Mouse (Mus musculus): ENCODE data around the gene Ankrd55. TPM values are rescaled to one million over a fixed set of nuclear protein-coding genes. Genes with fewer than 3 reads are reported as not detected.

Gene Ankrd55
- polyA plus RNA-seq, 1 experiment, result not detected

- H3K36me3 ChIP-seq (ENCODE audit: control insufficient read depth, insufficient read depth, low read length, poor library complexity, severe bottlenecking), result no peaks in the 10 kb centered on the region
- no peaks in the 10 kb centered on the region for H3K4me1 ChIP-seq (ENCODE audit: control insufficient read depth, insufficient read depth, low read length)
- H3K9me3 ChIP-seq (replicated peaks; ENCODE audit: control insufficient read depth, insufficient read depth, low read length, poor library complexity, severe bottlenecking), result no peaks in the 10 kb centered on the region
- TF ChIP-seq EP300 (IDR thresholded peaks at IDR 0.05; ENCODE audit: insufficient read depth, low read depth, low read length), result no peak
- TF ChIP-seq POLR2A (IDR thresholded peaks at IDR 0.05; ENCODE audit: insufficient read depth, low read length), result no peak
- no peak for TF ChIP-seq CTCF (IDR thresholded peaks at IDR 0.05; ENCODE audit: low read depth, low read length)
- no peak overlapping the region for H3K4me3 ChIP-seq (ENCODE audit: low read depth, low read length)
- H3K9ac ChIP-seq (ENCODE audit: low read depth, poor library complexity, severe bottlenecking), result no peak overlapping the region
- H3K27ac ChIP-seq (ENCODE audit: insufficient read depth, low read length), result no peak overlapping the region
- no peaks in the 10 kb centered on the region for H3K27me3 ChIP-seq (ENCODE audit: control insufficient read depth, insufficient read depth, low read length, poor library complexity, severe bottlenecking)
Observed at GRCm38 (mm10) chr13:112381476-112381875, 93.2 kb downstream of the Ankrd55 start.

- H3K27ac ChIP-seq (ENCODE audit: insufficient read depth, low read length), result no peak overlapping the region
- H3K9me3 ChIP-seq (replicated peaks; ENCODE audit: control insufficient read depth, insufficient read depth, low read length, poor library complexity, severe bottlenecking), result no peaks in the 10 kb centered on the region
- no peak for TF ChIP-seq CTCF (IDR thresholded peaks at IDR 0.05; ENCODE audit: low read depth, low read length)
- no peak for TF ChIP-seq EP300 (IDR thresholded peaks at IDR 0.05; ENCODE audit: insufficient read depth, low read depth, low read length)
- TF ChIP-seq POLR2A (IDR thresholded peaks at IDR 0.05; ENCODE audit: insufficient read depth, low read length), result no peak
- H3K27me3 ChIP-seq (ENCODE audit: control insufficient read depth, insufficient read depth, low read length, poor library complexity, severe bottlenecking), result no peaks in the 10 kb centered on the region
- no peak overlapping the region for H3K4me3 ChIP-seq (ENCODE audit: low read depth, low read length)
- H3K4me1 ChIP-seq (ENCODE audit: control insufficient read depth, insufficient read depth, low read length), result no peaks in the 10 kb centered on the region
- H3K9ac ChIP-seq (ENCODE audit: low read depth, poor library complexity, severe bottlenecking), result no peak overlapping the region
- H3K36me3 ChIP-seq (ENCODE audit: control insufficient read depth, insufficient read depth, low read length, poor library complexity, severe bottlenecking), result no peaks in the 10 kb centered on the region
Observed at GRCm38 (mm10) chr13:112382457-112382856, 94.2 kb downstream of the Ankrd55 start.

DNA sequence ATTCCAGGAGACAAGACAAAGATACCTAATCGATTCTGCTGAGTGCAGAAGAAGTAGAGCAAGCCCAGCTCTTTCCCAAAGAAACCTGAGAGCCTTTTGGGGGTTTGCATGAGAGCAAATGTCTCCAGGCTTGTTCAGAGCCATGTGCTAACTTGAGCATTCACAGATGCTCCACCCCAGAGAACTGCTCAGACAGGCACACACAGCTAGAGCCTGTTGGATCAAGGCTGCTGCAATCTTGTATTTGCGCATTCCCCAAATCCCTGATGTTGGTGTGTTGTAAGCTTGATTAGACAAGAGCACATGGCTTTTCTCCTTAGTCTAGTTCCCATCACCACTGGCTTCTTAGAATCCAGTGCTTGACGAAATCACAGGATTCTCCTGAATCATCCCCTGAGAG lies 94.7 kb downstream of the Ankrd55 start:
- no peaks in the 10 kb centered on the region for H3K36me3 ChIP-seq (ENCODE audit: control insufficient read depth, insufficient read depth, low read length, poor library complexity, severe bottlenecking)
- no peaks in the 10 kb centered on the region for H3K9me3 ChIP-seq (replicated peaks; ENCODE audit: control insufficient read depth, insufficient read depth, low read length, poor library complexity, severe bottlenecking)
- H3K9ac ChIP-seq (ENCODE audit: low read depth, poor library complexity, severe bottlenecking), result no peak overlapping the region
- TF ChIP-seq POLR2A (IDR thresholded peaks at IDR 0.05; ENCODE audit: insufficient read depth, low read length) (no peak), CTCF (IDR thresholded peaks at IDR 0.05; ENCODE audit: low read depth, low read length) (no peak), EP300 (IDR thresholded peaks at IDR 0.05; ENCODE audit: insufficient read depth, low read depth, low read length) (no peak)
- H3K4me1 ChIP-seq (ENCODE audit: control insufficient read depth, insufficient read depth, low read length), result no peaks in the 10 kb centered on the region
- H3K4me3 ChIP-seq (ENCODE audit: low read depth, low read length), result no peak overlapping the region
- no peaks in the 10 kb centered on the region for H3K27me3 ChIP-seq (ENCODE audit: control insufficient read depth, insufficient read depth, low read length, poor library complexity, severe bottlenecking)
- H3K27ac ChIP-seq (ENCODE audit: insufficient read depth, low read length), result no peak overlapping the region

DNA sequence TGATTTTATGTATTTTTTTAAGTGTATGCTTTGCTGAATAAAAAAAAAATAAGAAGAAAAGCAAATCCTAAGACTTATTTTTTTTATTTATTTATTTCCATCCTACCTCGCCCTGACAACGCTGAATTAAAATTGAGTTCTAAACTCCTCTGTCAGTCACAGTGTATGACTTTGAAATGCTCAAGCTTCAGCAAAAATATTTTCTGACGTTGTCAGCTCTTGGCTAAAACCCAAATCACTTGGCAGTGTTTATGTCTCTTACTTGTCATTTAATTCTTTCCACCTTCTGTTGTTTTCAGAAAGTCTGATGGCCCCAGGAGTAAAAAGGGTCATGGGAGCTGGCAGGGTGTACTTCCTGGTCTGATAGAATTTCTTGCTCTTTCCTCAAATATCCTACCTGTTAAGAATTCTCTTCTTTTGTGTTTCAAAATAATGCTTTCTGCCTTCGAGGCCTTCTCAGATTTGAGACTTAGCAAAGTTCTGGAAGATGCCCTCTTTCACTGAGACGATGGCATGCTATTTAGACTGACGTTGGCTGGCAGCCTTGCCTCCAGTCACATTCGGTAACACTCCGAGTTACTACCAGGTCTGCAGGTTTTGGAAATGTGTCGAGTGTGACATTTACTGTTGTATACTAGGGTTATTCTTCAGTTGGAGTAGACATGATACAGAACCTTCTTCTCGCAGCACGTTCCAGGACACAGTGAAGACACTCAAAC lies 95.8 kb downstream of the Ankrd55 start:
- Histone ChIP-seq H3K9me3 (replicated peaks; ENCODE audit: control insufficient read depth, insufficient read depth, low read length, poor library complexity, severe bottlenecking) (no peaks in the 10 kb centered on the region), H3K27ac (ENCODE audit: insufficient read depth, low read length) (no peak overlapping the region)

GRCm38 (mm10) chr13:112385040-112385439 lies 96.8 kb downstream of the Ankrd55 start:
- Histone ChIP-seq H3K9me3 (replicated peaks; ENCODE audit: control insufficient read depth, insufficient read depth, low read length, poor library complexity, severe bottlenecking) (no peaks in the 10 kb centered on the region), H3K36me3 (ENCODE audit: control insufficient read depth, insufficient read depth, low read length, poor library complexity, severe bottlenecking) (no peaks in the 10 kb centered on the region), H3K4me1 (ENCODE audit: control insufficient read depth, insufficient read depth, low read length) (no peaks in the 10 kb centered on the region), H3K9ac (ENCODE audit: low read depth, poor library complexity, severe bottlenecking) (no peak overlapping the region), H3K4me3 (ENCODE audit: low read depth, low read length) (no peak overlapping the region), H3K27ac (ENCODE audit: insufficient read depth, low read length) (no peak overlapping the region), H3K27me3 (ENCODE audit: control insufficient read depth, insufficient read depth, low read length, poor library complexity, severe bottlenecking) (no peaks in the 10 kb centered on the region)
- TF ChIP-seq EP300 (IDR thresholded peaks at IDR 0.05; ENCODE audit: insufficient read depth, low read depth, low read length) (no peak), CTCF (IDR thresholded peaks at IDR 0.05; ENCODE audit: low read depth, low read length) (no peak), POLR2A (IDR thresholded peaks at IDR 0.05; ENCODE audit: insufficient read depth, low read length) (no peak)

More for the DNA sequence above, 95.8 kb downstream of the Ankrd55 start:
- no peak overlapping the region for H3K4me3 ChIP-seq (ENCODE audit: low read depth, low read length)
- H3K27me3 ChIP-seq (ENCODE audit: control insufficient read depth, insufficient read depth, low read length, poor library complexity, severe bottlenecking), result no peaks in the 10 kb centered on the region
- no peak overlapping the region for H3K9ac ChIP-seq (ENCODE audit: low read depth, poor library complexity, severe bottlenecking)
- no peaks in the 10 kb centered on the region for H3K4me1 ChIP-seq (ENCODE audit: control insufficient read depth, insufficient read depth, low read length)
- no peaks in the 10 kb centered on the region for H3K36me3 ChIP-seq (ENCODE audit: control insufficient read depth, insufficient read depth, low read length, poor library complexity, severe bottlenecking)
- TF ChIP-seq POLR2A (IDR thresholded peaks at IDR 0.05; ENCODE audit: insufficient read depth, low read length) (no peak), EP300 (IDR thresholded peaks at IDR 0.05; ENCODE audit: insufficient read depth, low read depth, low read length) (no peak), CTCF (IDR thresholded peaks at IDR 0.05; ENCODE audit: low read depth, low read length) (no peak)

- Histone ChIP-seq H3K9ac (ENCODE audit: low read depth, poor library complexity, severe bottlenecking) (no peak overlapping the region), H3K27me3 (ENCODE audit: control insufficient read depth, insufficient read depth, low read length, poor library complexity, severe bottlenecking) (no peaks in the 10 kb centered on the region), H3K9me3 (replicated peaks; ENCODE audit: control insufficient read depth, insufficient read depth, low read length, poor library complexity, severe bottlenecking) (no peaks in the 10 kb centered on the region), H3K27ac (ENCODE audit: insufficient read depth, low read length) (no peak overlapping the region), H3K36me3 (ENCODE audit: control insufficient read depth, insufficient read depth, low read length, poor library complexity, severe bottlenecking) (no peaks in the 10 kb centered on the region), H3K4me1 (ENCODE audit: control insufficient read depth, insufficient read depth, low read length) (no peaks in the 10 kb centered on the region), H3K4me3 (ENCODE audit: low read depth, low read length) (no peak overlapping the region)
- TF ChIP-seq CTCF (IDR thresholded peaks at IDR 0.05; ENCODE audit: low read depth, low read length) (no peak), POLR2A (IDR thresholded peaks at IDR 0.05; ENCODE audit: insufficient read depth, low read length) (no peak), EP300 (IDR thresholded peaks at IDR 0.05; ENCODE audit: insufficient read depth, low read depth, low read length) (no peak)
Observed at GRCm38 (mm10) chr13:112386494-112387075, 98.3 kb downstream of the Ankrd55 start.
